Mouse (Mus musculus) urinary bladder, postnatal 36 days (tissue): ENCODE results near the gene Prom2.

Source experiments
- DNase-seq, 2 experiments: peaks; one replicate each; pipeline ENCODE4 v3.0.0; 2022; ENCODE audit warnings: low spot score in 2 of 2, mixed read lengths in 1 of 2

Gene Prom2

DNA sequence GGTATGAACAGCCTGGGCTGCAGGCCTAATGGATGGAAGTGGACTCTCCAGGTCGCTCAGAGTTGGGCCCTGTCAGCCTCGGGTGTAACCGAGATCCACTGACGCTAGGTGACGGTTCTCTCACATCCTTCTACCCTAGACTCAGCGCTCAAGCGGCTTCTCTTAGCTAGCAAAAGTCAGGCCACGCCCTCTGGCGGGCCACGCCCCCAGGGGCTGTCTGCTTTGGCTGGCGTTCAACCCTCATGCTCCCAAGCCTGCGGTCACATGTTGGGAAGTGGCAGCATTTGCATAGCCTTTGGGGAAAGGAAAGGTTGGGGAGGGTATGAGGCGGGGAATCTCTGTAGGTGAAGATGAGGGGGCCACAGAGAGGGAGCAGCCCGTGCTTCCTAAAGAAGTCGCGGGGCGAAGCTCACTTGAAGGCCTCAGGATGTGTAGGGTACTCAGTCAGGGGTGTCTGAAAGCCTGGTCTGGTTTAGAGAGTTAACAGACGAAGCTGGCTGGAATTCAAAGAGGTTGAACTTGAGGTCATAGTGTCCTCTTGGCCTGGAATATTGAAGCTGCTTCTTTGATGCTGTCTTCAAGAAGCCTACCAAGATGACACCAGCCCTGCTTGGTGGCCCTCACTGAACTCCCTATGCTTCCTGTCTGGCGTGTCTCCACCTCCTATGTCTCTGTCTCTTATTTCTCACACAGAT, 56.6 kb downstream of the Prom2 start:
- peak in 1 of 2 experiments; percentile 69 for DNase-seq

DNA sequence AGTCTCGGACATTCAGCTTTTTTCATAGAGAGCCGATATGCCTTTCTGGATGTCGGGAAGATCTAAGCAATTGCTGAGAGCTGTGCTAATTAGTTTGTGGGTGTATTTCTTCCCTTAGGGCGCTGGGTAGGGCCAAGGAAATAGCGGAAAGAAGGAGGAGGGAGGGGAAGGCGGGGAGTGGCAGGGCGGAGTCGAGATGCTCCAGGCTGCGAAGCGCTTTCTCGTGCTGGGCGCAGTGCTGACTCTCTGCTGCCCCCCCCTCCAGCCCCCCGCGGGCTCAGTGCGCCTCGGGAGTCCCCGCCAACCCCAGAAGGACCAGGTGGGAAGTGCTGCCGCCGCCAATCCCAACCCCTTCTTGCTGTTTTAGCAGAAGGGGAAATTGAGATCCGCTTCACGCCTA, 58.3 kb downstream of the Prom2 start:
- peak in 1 of 2 experiments; percentile 28 for DNase-seq

DNA sequence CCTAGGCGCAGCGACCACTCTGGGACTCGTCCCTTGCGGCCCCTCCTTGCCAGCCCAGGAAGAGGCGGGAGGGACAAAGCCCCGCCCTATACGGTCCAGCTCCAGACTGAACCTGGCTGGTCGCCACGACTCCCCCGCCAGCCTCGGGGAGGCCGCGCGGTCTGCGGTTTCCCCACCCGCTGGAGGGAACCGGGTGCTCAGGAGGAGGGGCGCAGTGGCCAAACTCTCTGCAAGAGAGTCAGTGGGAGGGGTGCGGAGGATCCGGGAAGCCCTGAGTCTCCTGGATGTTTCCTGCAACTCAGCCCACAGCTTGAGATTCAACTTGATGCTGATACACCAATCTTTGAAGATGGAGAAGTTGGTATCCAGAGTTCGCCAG, 58.7 kb downstream of the Prom2 start:
- DNase-seq: peak; percentile 56 to 79

DNA sequence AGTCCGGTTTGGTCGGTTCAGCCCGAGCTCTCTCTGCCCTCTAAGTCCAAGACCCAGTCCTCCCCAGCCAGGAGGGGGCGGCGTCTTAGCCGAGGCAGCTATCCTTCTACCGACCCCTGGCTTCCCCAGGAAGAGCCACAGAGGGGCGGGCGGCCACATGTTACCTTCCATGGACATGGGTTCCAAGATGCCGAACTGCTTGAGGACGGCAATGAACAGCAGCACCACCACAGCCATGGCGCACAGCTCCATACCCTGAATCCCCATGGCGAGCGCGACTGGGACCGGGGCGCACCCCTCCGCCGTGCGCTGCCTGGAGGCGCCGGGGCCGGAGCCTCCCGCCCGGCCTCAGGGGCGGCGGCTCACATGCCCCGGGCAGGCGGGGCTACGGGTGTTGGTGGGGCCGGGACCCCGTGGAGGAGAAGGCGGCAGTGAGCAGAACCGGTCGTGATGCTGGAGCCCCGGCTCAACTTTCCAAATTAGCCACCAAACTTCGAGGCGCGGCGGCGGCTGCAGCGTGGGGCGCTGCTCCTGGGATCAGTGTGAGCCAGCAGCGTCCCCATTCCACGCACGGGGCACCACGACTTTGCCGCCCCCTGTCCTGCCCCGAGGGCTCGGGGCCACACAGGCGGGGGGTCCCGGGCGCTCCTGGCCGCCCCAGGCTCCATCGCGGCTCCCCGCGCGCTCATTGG, 59.3 kb downstream of the Prom2 start:
- DNase-seq: peak in 1 of 2 experiments; percentile 6

GRCm38 (mm10) chr2:127479763-127480162, 61.5 kb downstream of the Prom2 start:
- DNase-seq: peak in 1 of 2 experiments; percentile 12

DNA sequence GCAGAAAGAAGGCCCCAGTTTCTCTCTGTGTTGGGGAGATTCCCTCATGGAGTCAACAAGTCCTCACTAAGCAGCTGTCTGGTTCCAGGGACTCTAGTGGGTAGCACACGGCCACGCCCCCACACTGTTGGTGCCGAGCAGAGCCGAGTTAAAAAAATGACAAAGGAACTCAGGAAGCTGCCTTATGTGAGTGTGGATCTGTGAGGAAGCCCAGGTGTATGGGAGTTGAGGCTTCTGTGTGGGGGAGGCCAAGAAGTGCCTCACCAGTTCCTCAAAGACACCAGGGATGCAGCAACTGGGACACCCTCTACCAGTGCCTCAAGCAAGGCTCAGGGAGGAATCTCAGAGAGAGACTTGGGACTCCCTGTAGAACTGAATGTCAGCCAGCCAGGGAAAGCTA, 62.1 kb downstream of the Prom2 start:
- DNase-seq: no peak
